Mouse (Mus musculus) lung, postnatal 0 days (tissue): ENCODE results near the gene Hmgcl.

Experiments used
- CTCF ChIP-seq: IDR thresholded peaks from 2 replicates; pipeline ENCODE4 v1.5.1; 2016; ENCODE audit warnings: antibody characterized with exemption, mild to moderate bottlenecking
- EP300 ChIP-seq: IDR thresholded peaks from 2 replicates; pipeline ENCODE4 v1.6.1; 2016; ENCODE audit warnings: antibody characterized with exemption, mild to moderate bottlenecking, control low read depth

GRCm38 (mm10) chr4:135926861-135927260, 19.4 kb upstream of the Hmgcl start:
- TF ChIP-seq CTCF (no peak), EP300 (no peak)
